Mouse (Mus musculus) spleen, adult 12 weeks (tissue): ENCODE results near the gene Ston2.
"Not testable (repeated sequence)": the region's sequence is repeated elsewhere in the genome, so short reads cannot be mapped to it uniquely, and the experiment has no call there.

Experiments used
- DNase-seq: peaks from one replicate; pipeline ENCODE4 v3.0.0; 2022; ENCODE audit warnings: low spot score

The Ston2 gene

DNA sequence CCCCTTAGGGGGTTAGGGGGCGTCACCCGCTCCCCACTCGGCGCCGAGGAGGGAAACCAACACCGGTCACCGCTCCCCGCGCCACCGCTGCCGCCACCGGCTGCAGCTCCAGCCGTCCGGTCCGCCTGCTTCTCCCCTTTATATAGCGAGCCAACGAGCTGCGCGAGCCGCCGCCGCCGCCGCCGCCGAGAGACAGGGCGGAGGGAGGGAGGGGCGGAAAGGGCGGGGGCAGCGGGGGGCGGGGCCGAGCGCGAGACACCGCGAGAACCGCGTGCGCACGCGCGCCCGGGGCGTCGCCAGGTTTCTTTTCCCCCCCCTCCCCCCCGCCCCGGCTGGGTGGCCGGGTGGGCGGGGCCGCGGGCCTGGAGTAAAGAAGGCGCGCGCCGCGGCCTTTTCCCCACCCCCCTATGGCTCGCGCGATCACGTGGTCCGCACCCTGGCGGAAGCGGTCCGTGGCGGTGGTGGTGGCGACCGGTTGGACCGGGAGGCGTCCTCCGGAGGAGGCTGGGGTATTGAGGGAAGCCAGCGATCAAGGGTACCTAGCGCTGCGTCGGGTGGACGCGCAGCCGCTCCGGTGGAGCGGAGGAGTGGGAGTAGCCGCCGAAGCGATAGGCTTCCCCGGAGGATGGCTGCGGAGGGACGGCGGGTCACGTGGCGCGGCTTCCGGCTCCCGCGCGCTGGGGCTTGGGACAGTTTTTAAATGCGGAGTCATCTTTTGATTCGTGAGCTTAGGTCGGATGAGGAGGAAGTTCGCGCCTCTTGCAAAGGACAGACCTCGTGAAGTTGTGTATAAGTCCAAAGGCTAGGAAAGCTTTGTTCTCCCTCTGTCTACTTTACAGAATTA, 198.1 kb downstream of the Ston2 start, which contains the start of gene Gtf2a1:
Gene Gtf2a1 (minus strand): TSS at position 641 of the 844 bp plus-strand sequence.
- peak; percentile 93 for DNase-seq

DNA sequence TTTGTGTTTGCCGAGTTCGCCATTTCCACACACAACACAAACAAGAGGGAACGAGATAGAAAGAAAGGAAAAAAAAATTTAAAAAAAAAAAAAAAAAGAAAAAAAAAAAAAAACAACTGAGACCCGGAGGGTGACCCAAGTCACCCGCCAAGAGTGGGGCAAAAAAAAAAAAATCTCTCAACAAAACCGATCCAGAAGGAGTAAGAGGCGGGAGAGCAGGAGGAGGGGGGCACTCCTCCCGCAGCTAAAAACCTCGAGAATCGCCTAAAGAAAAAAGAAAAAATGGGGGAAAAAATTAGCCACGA, 198.7 kb downstream of the Ston2 start:
- DNase-seq, result no peak

GRCm38 (mm10) chr12:91588670-91589541, 199.3 kb downstream of the Ston2 start:
- DNase-seq, result peak; percentile 54

DNA sequence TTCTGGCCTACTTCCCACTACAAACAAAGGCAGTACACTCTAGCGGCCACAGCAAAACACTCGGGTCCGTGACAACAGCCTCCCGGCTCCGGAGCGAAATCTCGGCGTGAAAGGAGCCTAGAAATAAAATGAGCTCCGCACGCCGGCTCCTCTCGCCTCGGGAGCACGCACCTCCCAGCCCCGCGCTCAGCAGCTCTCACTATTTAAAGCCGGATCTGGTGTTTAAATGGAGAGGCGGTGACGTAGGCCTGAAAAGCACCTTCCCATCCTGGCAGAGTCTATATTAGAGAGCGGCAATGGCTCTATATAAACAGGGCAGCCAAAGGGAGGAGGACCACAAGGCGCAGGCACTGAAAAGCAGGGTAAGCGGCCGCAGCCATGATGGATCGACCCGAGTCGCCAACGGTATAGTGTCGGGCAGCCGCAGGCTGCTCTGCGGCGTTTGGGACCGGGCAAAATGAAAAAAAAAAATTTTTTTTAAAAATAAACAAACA, 200.0 kb downstream of the Ston2 start:
- peak; percentile 81 for DNase-seq

DNA sequence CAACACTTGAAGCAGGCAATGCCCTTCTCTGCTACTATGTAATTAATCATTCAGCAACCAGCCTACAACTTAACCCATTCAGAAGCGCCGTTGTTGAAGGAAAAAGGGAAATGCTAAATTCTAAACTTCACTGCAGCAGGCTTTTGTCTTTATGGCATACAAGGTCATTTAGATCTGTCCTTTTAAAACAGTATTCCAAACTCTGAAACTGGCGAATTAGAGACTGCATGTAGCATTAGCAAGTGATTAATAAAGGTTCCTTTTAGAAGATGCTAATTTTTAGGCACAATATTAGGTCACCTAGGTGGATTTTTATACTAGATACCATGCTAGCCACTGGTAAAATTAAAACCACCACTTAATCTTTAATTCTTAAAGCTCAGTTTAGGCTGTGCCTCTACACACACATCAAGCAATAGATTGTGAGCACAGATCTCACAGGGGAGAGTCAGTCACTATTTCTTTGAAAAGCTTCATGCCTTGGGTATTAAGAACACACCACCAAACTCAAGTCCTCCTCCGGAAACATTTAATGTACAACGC, 200.6 kb downstream of the Ston2 start:
- no peak for DNase-seq

DNA sequence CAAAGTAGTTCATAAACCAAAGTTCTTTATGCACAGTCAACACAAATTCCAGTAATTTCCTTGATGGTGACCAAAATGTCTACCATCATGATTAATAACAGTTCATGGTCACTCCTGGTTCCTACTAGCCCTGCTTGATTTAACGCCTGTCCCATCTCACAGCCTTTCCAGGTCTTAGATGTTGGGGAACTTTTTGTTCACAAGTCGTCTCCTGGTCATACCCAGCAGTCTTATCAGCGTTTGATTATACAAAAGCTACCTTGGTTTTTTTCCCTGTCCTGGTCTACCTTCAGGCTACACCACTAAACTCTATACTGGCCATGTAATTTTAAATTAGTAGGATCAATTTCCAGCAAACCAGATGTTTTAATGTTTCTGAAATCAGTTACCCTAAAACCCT, 201.1 kb downstream of the Ston2 start:
- no peak for DNase-seq

GRCm38 (mm10) chr12:91585815-91586214, 202.4 kb downstream of the Ston2 start:
- DNase-seq, result not testable (repeated sequence)

DNA sequence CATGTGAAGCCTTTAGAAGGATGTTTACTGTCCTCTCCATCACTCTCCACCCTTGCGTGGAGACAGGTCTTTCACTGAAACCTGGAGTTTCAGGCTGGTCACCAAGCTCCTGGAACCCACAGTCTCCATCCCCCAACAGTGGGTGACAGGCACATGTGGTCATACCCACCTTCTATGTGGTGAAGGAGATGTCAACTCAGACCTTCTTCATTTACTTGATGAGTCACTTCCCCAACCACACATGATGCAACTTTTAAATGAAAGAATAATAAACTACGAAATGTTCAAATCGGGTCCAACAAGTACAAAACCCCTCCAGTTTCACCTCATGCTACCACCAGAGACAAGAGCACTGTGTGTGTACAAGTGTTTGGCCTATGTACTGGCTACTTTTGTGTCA, 203.0 kb downstream of the Ston2 start:
- no peak for DNase-seq

- no peak for DNase-seq
These were observed 204.8 kb downstream of the Ston2 start for GRCm38 (mm10) chr12:91583409-91583808.
